Mouse (Mus musculus): ENCODE results near the gene Ciita.

- no peak for TF ChIP-seq POLR2A (IDR thresholded peaks at IDR 0.05; ENCODE audit: low read depth, low read length)
- TF ChIP-seq CTCF (IDR thresholded peaks at IDR 0.05; ENCODE audit: extremely low read depth, insufficient read depth, insufficient read length, insufficient replicate concordance): no peak
These were observed 48.5 kb downstream of the Ciita start for GRCm38 (mm10) chr16:10528382-10528781.
